Mouse (Mus musculus) megakaryocyte-erythroid progenitor cell, adult 5-6 weeks (primary cell): ENCODE data around the gene Mrps24. TPM values are rescaled to one million over a fixed set of nuclear protein-coding genes. Genes with fewer than 3 reads are reported as not detected.

Experiments used
- ATAC-seq: replicated peaks from 2 replicates; pipeline ENCODE4 v1.8.0; 2016; ENCODE audit warnings: mild to moderate bottlenecking, inconsistent platforms; ENCODE audit not compliant: severe bottlenecking, poor library complexity, low FRiP score, low TSS enrichment
- total RNA-seq, 2 experiments: library from RNA; stranded (forward) in 1 of 2; stranded (reverse) in 1 of 2; fragments of 200-1000, 215-1000 nt in 1 of 2; fragments of >200 nt in 1 of 2; fragmentation: Nextera tagmentation in 1 of 2; gene quantifications; 2 replicates each; pipeline ENCODE4 v1.2.3; 2014 to 2017

Mrps24 gene
- total RNA-seq (2014; fragmentation: Nextera tagmentation): 128 and 195 TPM in 2 replicates
- total RNA-seq (2017): 72.1 and 95.9 TPM in 2 replicates

DNA sequence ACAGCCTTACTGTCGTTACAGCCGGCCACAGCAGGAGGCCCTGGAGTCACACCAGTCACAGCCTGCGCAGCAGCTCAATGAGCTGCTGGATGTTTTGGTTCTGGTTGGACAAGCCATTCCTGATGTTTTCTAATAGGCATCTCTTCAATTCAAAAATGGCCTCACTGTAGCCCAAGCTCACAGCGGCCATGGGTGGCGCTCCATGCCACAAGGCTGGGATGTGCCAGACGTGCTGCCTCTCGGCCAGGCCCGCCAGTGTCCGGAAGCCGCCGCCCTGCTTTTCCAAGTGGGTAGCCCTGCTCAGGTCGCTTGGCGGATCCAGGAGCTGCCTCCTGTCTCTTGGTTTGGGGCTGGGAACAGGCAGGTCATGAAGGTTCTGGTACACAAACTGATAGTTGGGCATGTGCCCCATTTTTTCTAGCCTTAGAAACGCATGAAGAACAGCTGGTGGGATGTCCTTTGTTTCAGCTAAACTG is at the start of gene Mrps24:
Mrps24 (minus strand) TSS at position 51 of the 476 bp plus-strand sequence.
- ATAC-seq: no peak

DNA sequence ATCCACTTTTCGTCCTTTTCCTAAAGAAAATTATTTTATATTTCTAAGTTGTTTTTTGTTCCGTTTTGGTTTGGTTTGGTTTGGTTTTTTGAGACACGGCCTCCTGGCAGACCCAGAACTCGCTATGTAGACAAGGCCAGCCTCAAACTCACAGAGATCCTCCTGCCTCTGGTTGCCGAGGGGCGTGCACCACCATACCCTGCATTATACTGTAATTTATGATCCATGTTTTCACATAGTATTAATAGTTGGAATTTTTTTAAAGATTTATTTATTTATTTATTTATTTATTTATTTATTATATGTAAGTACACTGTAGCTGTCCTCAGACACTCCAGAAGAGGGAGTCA is 47.1 kb upstream of the Mrps24 start:
- no peak for ATAC-seq

DNA sequence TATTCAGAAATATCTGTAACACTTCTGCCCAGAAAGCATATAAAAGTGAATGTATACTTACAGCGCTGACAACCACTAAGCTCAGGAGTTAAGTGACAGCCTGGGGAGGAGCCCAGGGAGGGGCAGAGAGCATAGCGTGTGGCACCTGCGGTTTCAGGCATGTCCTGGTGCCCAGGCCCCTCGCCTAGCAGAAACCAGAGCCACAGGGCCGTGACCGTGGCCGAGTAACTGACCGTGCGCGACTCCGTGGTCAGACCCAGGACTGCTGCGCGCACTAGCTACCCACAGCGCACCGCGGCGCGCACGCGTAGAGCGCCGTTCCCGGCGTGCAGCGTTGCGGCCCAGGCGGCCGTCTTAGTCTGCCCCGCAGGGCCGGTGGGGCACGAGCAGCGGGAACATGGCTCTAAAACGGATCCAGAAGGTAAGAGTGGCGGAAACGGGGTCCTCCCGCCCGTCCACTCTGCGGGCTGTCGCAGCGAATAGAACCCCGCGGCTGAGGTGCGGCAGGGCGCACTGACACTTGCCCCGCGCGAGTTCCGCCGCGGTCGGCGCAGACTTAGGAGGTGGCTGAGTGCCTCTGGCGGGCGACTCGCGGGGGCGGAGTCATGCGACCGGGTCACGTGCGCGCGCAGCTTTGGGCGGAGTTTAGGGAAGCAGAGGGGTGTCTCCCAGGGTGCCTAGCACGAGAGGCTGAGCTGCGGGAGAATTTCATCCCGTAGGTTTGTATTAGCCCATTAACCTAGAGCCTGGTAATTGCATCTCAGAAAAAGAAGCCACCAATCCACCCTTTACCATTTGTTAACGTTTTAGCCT is 46.5 kb upstream of the Mrps24 start, which contains the start of gene Urgcp:
Urgcp (minus strand) TSS at position 557 of the 813 bp plus-strand sequence.
- ATAC-seq: peak; percentile 98

DNA sequence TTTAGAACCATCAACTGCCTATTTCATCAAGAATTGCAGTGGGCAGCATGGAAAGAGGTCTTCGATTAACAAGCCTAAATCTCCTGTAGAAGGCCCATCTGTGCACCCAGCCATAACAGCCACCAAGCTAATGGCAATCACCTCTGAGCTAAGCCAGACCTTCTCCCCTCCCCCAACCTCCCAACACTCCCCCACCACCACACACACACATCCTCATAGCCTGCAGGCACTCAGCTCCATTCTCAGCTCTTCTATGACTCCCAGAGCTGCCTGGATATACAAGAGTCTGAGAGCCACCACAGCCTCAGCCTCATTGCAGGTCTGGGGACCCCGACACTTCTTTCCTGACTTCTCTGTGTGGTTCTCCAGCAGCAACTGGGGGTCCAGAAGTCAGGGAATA is 38.3 kb upstream of the Mrps24 start:
- no peak for ATAC-seq

DNA sequence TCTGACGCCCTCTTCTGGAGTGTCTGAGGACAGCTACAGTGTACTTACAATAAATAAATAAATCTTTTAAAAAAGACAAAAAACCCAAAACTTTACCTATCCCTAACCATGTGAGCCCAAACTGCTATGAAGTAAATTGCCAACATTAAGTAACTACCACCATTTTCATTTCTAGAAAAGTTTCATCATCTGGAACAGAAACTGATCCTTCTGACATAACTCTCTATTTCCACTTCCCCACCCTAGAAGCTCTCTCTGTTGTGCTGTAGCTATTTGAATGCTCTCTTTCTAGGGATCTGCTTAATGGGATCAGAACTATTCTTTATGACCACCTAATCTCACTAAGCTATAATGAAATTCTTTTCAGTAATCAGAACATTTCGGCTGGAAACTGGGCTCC is 29.5 kb upstream of the Mrps24 start:
- no peak for ATAC-seq

DNA sequence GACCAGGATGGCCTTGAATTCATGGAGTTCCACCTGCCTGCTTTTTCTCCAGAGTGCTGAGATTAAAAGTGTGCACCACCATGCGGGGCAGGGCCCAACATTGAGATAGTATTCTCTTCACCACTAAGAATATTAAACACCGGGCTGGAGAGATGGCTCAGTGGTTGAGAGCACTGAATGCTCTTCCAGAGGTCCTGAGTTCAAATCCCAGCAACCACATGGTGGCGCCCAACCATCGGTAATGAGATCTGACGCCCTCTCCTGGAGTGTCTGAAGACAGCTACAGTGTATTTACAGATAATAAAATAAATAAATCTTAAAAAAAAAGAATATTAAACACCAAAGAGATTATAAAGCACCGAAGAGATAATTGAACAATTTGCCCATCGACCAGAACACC is 26.6 kb upstream of the Mrps24 start:
- no peak for ATAC-seq

DNA sequence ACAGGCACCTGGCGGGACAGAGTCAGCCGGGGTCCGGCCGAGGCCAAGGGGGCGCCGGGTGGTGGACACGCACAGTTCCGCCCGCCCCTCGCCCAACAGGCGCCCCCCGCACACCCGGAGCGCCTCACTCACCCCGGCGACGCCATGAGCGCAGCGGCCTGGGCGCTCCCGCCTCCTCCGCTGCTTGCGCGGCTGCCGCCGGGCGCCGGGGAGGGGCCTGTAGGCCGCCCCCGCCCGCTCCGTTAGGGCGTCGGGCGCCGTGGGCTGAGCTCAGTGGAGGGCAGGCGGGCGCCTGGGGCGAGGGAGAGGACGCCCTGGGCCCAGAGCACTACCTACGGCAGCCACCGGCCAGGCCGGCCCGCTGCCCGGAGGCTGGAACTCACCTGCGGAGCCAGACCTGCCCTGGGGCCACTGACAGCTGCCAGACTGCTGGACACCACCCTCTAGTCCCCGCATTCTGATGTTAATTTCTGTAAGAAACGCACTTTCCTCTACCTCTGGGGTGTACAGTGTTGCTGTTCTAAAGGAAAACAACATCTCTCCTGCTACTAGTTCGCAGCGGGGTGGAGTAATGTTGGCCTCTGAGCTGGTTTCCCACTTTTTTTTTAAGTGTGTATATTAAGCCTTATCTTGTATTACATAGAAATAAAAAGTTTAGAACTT is 25.6 kb upstream of the Mrps24 start:
- ATAC-seq: peak; percentile 94

DNA sequence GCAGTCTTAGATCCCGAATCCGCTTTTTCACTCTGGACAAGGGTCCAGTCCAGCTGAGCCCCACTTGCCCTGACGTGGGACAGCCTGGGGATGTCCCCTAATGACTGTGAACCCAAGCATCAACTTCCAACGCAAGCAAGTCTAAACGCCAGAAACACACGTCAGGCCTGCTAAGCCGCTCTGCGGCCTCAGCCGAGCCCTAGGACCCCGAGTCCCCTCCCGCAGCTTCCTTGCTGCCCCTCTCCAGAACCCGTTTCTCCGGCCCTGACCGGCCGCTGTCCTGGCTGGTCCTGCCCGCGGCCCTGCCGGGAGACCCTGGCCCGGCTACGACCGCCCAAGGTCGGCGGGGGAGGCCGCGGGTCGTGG is 25.1 kb upstream of the Mrps24 start:
- ATAC-seq: no peak

DNA sequence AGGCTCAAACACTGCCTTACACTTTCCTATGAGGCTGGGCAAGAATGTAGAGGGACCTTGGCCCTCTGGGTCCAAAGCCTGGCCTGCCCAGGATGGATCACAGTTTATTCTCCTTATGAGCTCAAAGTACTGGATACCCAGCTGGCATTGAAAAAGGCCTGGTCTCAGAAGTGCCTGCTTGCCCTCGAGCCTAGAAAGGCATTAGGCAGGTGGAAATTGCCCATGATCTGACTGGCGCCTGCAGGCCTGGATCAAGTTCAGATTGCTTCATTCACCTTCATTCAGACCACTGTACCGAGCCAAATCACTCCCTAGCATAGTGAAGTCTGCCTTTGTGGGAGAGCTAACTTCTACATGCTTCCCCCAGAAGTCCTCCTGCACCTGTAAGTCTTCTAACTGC is 24.4 kb upstream of the Mrps24 start:
- ATAC-seq: no peak

DNA sequence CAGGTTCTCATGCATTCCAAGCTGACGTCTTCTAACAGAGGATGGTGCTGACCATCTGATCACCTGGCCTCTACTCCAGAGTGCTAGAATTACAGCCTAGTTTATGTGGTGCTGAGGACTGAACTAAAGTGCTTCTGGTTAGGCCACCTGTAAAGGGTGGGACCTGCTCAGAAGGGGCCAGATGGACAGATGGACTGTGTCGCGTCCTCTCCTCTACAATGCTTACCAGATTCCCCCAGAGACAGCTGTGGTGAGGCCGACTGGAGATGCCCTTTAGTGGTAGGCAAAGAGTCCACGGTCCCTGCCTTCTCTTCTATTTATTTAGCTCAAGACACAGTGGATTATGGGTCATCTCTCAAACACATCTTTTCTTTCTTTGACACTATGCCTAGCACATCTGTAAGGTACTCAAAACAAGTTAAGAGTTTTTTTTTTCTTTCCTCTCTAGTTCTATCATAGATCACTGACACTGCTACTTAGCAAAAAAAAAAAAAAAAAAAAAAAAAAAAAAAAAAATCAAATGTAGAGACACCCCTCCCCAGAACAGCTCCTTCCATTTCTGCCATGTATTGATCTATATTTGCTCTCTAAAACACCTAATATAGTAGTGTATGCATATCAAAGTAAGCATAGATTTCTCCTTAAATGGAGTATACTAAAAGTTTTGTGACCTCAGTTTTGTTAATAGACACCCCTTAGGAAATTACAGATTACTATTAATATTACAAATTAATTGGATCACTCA is 23.6 kb upstream of the Mrps24 start:
- ATAC-seq: no peak

DNA sequence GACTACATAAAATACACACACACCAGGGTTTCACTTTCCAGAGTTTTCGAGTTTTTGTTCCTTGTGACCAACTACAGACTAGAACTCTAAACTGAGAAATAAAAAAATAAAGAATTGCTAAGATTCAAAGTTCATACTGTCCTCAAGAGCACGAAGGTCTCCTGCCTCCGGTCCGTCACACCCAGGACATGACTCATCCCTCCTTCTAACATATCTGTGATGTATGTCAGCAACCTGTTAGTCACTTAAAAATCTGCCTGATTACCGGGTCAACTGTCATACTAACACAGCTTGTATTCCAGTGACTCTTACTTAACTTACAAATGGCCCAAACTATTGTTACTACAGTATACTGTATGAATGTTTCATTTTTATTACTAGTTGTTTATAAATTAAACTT is 21.7 kb upstream of the Mrps24 start:
- ATAC-seq: no peak

DNA sequence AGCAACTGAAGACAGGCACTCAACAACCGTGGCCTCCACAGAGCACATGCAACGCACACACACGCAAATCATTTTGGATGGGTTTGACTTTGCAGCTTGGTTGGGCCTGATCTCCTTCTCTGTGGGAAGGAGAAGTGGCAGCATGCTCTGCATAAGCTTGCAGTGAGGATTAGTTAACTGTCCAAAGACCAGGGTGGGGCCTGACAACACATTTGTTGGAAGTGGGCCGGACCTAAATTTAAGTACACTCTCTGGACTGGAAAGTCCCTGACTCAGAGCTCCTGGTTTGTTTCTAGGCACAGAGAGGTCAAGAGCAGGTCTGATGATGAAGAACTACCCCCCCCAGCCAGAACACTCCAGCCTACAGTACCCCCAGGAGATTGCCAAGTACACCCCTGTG is 18.8 kb upstream of the Mrps24 start:
- ATAC-seq: no peak

DNA sequence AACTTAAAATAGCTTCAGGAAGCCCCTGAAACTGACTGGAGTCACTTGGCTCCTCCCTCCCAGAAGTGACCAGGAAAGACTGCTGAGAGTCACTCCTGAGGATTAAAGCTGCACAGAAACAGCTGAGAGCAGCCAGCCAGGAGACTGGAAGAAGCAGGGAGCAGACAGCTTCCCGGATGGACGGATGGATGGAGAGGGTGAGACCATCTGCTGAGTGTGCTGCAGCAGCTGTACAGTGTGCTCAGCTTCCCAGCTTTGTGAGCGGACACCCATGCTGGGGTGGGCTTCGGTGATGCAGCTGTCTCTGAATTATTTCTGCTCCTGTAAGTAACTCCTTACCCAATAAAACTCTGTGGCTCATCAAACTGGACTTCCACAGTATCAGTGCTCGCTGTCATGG is 16.9 kb upstream of the Mrps24 start:
- ATAC-seq: no peak

DNA sequence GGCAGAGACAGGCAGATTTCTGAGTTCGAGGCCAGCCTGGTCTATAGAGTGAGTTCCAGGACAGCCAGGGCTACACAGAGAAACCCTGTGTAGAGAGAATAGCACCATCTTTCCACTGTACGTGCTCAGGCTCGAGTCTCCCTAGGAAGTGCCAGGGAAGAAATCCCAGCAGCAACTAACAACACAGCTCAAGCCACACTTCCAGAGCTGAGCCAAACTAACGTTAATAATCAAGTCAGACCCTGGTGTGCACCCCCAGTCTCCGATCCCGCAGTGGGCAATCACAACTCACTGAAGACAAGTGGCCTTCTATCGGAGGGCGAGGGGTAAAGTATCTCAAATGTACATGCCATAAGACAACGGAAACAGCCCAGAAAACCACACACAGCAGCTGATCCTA is 14.1 kb upstream of the Mrps24 start:
- no peak for ATAC-seq

DNA sequence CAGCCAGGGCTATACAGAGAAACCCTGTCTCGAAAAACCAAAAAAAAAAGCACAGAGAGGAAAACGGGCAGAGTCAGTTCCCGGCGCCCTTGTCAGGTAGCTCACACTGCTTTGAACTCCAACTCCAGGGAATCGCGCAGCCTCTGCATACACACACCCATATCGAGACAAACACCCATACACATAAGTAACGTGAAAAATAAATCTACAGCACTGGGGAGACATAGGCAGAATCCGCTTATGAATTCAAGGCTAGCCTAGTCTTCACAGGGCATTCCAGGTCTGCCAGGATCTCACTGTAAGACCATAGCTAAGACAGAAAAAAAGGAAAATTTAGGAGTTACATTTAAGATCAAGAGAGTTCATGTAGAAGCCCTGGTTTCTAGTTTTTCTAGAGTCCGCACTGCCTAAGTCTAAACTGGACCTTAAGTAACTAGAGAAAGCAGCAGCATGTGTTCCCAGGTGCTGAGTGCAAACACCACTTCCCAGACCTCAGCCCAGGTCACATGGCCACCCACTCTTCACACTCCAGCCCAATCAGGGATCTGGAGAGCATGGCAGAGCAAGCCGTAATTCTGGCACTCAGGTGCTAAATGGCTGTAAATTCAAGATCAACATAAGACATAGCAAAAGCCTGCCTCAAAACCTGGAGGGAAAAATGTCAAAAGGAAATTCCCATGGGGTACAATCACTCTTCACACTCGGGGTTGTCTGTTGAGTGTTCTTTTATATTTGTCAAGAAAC is 3.3 kb upstream of the Mrps24 start:
- no peak for ATAC-seq

DNA sequence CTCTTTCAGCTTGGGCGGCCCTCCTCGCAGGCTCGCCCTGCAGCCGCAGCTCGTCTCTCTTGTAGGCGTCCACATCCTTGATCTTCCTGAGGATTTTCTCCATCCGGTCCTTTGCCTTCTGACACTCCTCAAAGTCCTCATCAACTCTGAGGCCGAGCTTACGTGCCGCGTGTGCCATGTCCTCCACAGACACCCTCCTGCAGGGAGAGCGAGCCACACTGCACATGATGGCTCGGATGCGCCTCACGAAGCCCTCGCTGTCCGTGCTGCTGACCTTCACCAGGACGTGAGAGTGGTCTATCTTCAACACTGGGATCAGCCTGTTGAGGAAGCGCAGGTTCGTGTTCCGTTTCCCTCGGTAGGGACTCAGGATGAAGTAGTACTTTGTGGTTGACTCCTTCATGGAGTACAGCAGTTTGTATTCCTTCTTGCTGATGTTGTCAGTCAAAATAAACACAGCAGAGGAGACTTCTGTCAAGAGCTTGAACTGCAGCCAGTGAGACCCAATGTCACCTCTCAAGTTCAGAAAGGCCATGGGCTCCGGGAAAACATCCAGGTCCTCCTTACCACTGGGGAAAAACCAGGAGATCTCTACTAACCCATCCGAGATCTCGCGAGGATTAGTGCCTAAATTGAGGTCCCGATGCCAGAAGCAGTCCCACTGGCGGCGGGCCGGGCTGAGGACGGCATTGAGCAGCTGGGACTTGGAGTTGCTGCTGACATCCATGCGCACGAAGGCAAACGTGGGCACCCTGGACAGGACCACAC is 1.6 kb upstream of the Mrps24 start:
- ATAC-seq: no peak

DNA sequence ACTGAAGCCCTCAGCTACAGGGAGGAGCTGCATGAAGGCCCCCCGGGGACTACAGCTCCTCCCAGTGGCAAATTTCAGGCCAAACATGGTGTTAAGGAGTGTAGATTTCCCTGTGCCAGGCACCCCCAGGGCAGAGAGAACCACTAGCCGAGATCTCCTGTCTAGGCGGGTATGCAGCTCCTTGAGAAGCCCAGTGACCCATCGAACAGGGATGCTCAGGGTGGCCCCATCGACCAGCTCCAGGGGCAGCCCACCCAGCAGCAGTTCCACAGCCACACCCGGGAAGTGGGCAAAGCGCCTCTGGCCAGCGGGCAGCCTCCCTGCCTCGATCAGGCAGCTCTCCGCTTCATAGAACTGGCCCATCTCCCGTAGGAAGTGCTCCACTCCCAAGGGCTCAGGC is 766 bp upstream of the Mrps24 start:
- ATAC-seq: no peak

DNA sequence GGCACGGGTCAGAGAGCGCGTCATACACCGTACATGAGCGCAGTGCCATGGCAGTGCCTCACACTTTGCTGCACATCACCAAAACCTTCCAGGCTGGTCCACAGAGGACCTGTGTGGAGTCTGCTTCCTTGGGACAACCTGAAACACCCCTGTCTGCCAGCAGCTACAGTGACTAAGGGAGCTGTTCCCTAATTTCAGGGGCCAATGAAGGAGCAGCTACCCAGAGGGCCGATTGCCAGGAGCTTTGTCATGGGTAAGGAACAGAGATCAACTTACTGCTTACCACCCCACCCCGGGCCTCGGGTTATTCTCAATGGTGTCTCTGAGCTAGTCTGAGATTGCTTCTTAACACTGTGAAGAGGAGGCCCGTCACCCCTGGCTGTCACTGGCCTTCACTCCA is 301 bp downstream of the Mrps24 start:
- no peak for ATAC-seq
